Mouse (Mus musculus): Measurements from ENCODE around the gene Apod.

DNA sequence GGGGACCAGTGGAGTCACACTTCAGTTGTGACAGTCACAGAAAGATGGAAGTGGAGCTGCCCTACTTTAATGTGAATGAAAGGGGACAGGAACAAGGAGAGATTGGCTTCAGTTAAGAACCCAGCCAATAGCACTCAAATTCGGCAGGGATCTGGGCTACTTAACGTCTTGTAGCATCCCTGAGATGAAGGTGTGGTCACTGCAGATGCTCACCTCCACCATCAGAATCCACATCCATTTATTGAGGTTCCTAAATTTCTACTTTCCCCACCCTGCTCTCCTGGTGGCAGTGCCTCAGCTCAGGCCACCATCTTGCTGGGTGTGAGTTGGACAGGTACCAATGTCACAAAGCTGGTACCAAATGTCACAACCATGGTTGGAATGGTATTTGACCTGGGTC, 13.3 kb upstream of the Apod start:
- TF ChIP-seq CTCF (IDR thresholded peaks at IDR 0.05; ENCODE audit: low read depth): no peak
- no peak for TF ChIP-seq EP300 (optimal IDR thresholded peaks at IDR 0.05)

Data from stomach, postnatal 0 days (tissue).